Mouse (Mus musculus) cerebellum, adult 9-11 months (tissue): ENCODE measurements at regions not wholly inside any gene's neighbourhood (a gene's known extent, or its start where the extent isn't known, plus 50 kb on each side); places are given as distances from the start of the nearest gene placed in this dataset.
"Not testable (repeated sequence)": the region's sequence is repeated elsewhere in the genome, so short reads cannot be mapped to it uniquely, and the experiment has no call there.

Source experiments
- DNase-seq: peaks from one replicate; pipeline ENCODE4 v3.0.0; 2022

GRCm38 (mm10) chr12:5955564-5955963 is 580.1 kb upstream of the Klhl29 start:
- no peak for DNase-seq

DNA sequence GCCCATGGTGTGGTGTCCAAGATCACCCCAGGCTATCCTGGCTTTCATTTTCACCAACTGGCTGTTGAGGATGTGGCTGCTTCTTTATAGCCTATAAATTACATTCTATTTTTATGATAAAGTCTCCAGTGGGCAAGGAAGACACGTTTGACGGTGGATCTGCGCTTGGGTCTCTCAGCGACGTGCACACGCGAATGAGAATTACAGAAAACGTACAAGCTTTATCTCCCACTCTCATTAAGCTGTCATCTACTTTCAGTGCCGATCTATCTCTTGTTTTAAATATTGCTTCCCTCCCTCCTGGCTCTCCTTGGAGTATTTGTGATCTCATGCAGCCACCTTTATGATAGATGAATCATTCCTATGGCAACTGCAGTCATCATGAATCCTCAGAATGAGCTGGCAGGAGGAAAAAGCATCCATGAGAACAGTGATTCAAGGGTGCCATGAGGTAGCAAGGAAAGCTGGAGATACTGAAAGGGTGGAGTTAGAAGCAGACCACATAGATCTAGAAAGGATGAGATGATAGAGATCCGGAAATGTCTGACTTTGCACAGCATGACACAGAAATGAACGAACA is 568.0 kb upstream of the Klhl29 start:
- no peak for DNase-seq

- DNase-seq = peak; percentile 10
These were observed 545.8 kb upstream of the Klhl29 start for GRCm38 (mm10) chr12:5921262-5921661.

DNA sequence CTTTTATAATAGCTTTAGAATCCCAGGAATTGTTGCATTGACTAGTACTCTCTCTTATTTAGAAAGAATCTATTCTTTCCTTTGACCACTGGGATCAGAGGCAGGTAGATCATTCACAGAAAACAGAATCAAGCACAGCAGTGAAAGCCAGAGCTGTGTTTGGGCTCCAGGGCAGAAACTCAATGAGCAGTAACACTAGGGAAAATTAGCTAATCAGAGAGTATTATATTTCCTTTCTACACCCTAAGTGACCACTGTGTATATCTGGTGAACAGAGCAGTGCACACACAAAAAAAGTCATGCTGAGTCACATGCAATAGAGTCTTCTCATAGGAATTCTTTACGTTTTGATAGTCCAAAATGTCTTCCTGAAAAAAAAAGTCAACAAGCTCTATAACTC is 542.5 kb upstream of the Klhl29 start:
- DNase-seq = no peak

- DNase-seq = no peak
These were observed 530.8 kb upstream of the Klhl29 start for GRCm38 (mm10) chr12:5906251-5906650.

GRCm38 (mm10) chr12:5891786-5892185 is 516.3 kb upstream of the Klhl29 start:
- DNase-seq = not testable (repeated sequence)

- no peak for DNase-seq
These were observed 491.2 kb upstream of the Klhl29 start for GRCm38 (mm10) chr12:5866701-5867100.

GRCm38 (mm10) chr12:5859795-5860194 is 484.3 kb upstream of the Klhl29 start:
- DNase-seq = no peak

DNA sequence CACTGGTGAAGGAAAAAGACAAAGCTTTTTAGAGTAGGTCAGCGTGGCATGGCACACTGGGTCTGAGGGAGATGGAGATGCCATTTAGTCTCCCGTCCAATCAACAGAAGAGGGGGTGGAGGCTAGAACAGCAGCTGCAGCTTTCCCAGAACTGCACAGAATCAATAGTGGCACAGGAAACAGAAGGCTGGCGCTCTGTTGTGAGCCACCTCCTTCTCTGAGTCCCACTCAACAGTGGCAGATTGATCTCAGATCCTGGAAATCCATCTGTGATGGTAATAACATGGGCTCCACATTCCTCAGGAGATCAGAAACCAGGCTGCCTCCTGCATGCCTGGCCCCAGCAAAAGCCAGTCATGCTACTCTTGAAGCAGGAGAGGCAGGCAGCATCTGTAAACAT is 480.9 kb upstream of the Klhl29 start:
- DNase-seq = no peak

DNA sequence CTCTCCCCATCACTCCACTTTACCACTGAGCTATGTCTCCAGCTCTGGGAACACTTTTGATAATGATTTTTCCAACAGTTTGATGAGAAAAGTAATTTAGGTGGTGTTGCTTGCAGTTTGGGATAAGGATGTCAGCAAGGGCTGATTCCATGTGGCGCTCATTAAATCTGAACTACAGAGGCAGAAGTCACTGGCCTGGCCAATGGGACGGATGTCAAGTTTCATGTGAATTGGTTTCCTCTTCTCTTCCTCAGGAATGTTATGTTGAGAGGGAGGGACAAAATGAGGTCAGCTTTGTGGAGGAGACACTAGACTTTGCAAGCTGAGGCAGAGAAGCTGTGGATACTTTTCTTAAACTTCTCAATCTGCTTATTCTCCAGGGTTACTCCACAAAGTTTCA is 434.9 kb upstream of the Klhl29 start:
- DNase-seq = no peak

DNA sequence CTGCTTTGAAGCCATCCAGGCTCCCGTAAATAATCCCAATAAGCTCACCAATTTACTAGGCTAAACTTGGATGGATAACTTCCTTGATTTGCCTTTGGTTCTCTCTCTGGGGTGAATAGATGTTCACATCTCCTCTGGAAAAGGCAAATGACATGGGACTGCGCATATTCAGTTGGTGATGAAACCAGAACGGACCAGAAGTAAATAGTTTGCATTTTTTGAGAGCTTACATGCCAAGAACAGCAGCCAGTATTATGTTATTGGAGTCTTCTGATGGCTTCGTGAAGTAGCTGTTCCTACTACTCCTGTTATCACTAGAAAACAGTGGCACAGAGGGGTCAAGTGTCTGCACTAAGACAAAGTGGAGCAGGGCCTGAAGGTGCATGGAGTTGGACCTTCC is 434.5 kb upstream of the Klhl29 start:
- DNase-seq = no peak

GRCm38 (mm10) chr12:5807996-5808886 is 432.8 kb upstream of the Klhl29 start:
- no peak for DNase-seq

DNA sequence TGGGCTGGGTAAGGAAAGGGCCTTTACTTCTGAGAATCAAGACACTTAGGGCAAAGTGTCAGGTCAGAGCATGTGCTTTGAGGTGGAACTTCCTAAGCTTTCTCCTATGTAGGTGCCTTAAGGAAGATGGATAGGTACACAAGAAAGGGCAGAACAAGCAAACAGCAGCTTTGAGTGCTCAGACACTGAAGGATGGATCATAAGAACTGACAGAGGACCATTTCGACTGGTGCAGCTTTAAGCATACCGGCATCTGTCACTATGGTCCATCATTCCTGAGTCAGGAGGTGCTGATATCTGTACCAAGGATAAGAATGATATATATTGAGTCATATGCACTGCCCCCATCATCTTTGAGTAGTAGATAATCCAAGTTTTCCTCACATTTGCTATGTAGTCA is 430.2 kb upstream of the Klhl29 start:
- no peak for DNase-seq

GRCm38 (mm10) chr12:5793051-5793450 is 417.6 kb upstream of the Klhl29 start:
- no peak for DNase-seq

DNA sequence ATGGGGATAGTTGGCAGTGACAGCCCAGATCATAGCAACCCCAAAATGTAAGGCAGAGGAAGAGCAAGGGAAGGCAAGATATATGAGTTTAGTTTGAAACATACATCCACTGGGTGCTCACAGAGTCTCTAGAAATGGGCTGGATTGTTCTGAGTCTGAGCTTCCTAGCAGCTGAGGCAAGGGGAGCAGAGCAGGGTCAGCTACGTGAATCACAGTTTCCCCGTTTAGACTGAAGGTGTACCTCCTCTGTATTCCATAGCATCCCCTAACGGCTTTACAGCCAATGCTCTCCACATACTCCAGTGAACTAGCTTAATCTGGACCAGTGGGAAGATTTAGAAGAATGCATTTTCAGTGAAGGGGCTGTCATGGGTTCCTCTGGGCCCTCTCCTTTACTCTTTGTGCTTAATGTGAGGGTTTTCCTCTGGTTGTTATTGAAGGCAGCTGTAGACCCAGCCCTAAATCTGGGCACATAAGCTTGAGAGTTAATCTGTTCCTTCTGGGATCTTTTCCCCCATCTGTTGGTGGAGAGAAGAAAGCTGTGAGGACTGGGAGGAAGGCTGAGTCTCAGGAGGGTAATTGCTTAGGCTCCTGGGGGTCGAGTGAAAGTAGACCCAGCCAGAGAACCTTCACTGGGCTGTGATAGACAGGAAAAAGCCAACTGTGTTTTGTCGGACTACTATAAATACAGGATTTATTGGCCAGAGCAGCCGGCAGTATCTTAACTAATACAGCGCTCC is 411.8 kb upstream of the Klhl29 start:
- DNase-seq = no peak

- DNase-seq = no peak
These were observed 405.8 kb upstream of the Klhl29 start for GRCm38 (mm10) chr12:5781276-5781675.

- no peak for DNase-seq
These were observed 402.1 kb upstream of the Klhl29 start for GRCm38 (mm10) chr12:5777556-5777955.

DNA sequence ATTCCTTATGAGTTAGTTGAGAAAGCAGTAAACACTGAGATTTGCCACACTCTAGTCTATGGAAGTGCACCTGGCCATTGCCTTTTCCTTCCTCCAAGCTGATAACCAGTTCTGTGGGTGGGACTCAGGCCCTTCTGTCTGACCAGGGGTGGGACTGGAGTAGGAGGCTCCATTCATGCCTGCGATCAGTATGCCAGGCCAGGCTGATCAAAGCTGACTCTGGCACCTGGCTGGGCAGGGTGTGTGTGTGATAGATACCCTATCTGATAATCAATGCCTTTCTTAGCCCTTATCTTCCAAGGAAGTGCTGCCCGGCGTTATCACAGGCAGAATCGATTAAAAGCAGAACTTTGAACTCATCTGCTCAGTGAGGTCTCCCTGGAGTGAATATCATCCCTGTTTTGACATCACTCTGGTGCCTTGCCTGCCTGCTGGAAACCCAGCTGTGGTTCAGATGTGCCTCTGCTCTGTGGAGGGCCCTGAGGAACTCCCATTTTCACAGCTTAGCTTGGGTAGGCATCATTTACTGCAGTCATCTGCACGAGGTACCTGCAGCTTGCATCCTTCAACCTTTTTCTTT is 396.0 kb upstream of the Klhl29 start:
- no peak for DNase-seq

DNA sequence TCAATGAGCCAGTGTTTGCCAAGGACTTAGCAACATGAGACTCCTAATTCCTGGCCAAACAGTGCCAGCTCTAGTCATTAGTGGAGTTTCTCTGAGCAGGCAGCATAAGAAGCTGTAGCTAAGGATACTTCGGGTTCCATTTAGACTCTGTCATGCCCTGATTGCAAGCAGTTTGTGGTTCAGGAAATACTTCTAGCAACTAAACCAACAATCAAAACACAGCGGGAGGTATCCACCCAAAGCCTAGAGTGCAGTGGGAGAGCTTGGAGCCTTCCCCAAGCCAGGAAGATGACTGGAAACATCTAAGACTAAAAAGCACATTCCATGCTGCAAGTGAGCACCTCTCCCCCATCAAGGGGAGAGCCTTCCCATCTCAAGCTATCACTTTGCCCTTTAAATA is 395.0 kb upstream of the Klhl29 start:
- no peak for DNase-seq

GRCm38 (mm10) chr12:5764445-5765170 is 389.1 kb upstream of the Klhl29 start:
- no peak for DNase-seq

DNA sequence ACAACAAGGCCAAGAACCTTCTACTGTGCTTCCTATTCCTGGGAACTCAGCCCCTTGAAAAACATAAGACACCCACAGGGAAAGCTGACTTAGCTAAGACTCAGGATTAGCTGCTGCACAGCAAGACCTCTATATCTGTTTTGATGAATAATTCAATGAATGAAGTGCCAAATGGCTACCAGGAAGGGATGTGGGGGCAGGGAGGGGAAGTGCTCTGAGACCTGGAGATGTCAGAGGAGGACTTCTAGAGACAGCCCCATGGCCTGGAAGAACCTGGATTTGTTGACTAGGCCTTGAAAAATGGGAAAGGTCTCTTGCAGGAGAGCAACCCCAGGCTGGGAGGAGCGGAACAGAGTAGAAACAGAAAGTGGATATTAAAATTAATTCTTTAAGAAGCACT is 388.5 kb upstream of the Klhl29 start:
- DNase-seq = no peak

DNA sequence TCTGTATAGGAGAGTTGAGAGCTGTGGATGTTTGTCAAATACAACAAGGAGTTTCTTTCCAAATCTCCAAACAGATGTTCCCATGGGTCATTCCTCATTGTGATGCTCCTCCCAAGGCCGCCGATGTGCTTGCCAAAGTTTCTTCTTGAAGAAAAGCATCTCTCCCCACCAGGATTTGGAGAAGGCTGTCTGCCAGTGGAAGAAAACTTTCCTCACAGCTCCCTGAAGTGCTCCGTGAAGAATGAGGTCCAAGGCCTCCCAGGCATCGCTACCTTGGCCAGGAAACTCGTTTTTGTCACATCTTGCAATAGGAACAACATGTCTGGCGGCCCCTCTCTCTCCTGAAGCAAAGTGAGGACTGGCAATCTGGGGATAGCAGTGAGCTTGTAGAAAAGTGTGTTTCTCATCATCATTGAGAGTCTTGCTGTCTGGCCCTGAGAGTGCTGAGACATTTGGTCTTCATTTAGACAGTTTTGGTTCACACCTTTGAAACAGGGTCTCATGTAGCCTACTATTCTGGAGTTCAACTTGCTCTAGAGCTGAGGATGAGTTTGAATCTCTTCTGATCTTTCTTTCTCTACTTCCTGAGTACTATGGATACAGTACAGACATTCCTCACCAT is 386.9 kb upstream of the Klhl29 start:
- no peak for DNase-seq
